Mouse (Mus musculus) megakaryocyte, embryonic 14.5 days (primary cell): ENCODE results near the gene Tgif1.

Source experiments
- FLI1 ChIP-seq: IDR thresholded peaks from 2 replicates; pipeline ENCODE4 v1.6.1; 2012; ENCODE audit warnings: low read length, inconsistent platforms, mixed read lengths
- GATA1 ChIP-seq: IDR thresholded peaks from 3 replicates; pipeline ENCODE4 v1.6.1; 2012; ENCODE audit warnings: mixed read lengths, low read length, inconsistent platforms, borderline replicate concordance

- TF ChIP-seq GATA1 (no peak), FLI1 (no peak)
Observed at GRCm38 (mm10) chr17:70806600-70806999, 46.7 kb downstream of the Tgif1 start.
